Mouse (Mus musculus) kidney, adult 2 months (tissue): ENCODE measurements around the gene Nynrin. TPM values are rescaled to one million over a fixed set of nuclear protein-coding genes. Genes with fewer than 3 reads are reported as not detected.

Experiments
- DNase-seq: peaks from one replicate; pipeline ENCODE4 v3.0.0; 2021
- H3K27ac ChIP-seq: fragments of 200-500 bp; 2 replicates; pipeline ENCODE4 v1.5.1; 2012; ENCODE audit warnings: low read depth, low read length, control low read depth, inconsistent platforms; ENCODE audit not compliant: insufficient read depth
- H3K27me3 ChIP-seq: fragments of 200-500 bp; replicated peaks from 2 replicates; pipeline ENCODE4 v1.6.1; 2012; ENCODE audit warnings: mild to moderate bottlenecking, moderate library complexity, low read length, inconsistent platforms; ENCODE audit not compliant: control insufficient read depth, insufficient read depth
- H3K36me3 ChIP-seq: fragments of 200-500 bp; 2 replicates; pipeline ENCODE4 v1.6.1; 2012; ENCODE audit warnings: mild to moderate bottlenecking, moderate library complexity, low read length, inconsistent platforms; ENCODE audit not compliant: control insufficient read depth, insufficient read depth
- H3K4me1 ChIP-seq: fragments of 200-500 bp; 2 replicates; pipeline ENCODE4 v1.6.1; 2011; ENCODE audit warnings: low read length; ENCODE audit not compliant: control insufficient read depth, insufficient read depth
- H3K4me3 ChIP-seq: fragments of 200-500 bp; 2 replicates; pipeline ENCODE4 v1.5.1; 2011; ENCODE audit warnings: mild to moderate bottlenecking, low read depth, low read length, control low read depth; ENCODE audit not compliant: insufficient read depth
- CTCF ChIP-seq: fragments of 200-500 bp; conservative IDR thresholded peaks from 2 replicates; pipeline ENCODE4 v1.5.1; 2011; ENCODE audit warnings: low read depth, mild to moderate bottlenecking, control low read depth, low read length, moderate library complexity, mixed read lengths; ENCODE audit not compliant: insufficient read depth, insufficient read length
- POLR2A ChIP-seq: fragments of 200-500 bp; IDR thresholded peaks from one replicate; pipeline ENCODE4 v1.6.1; 2011; ENCODE audit warnings: low read depth, low read length, control low read depth
- WGBS: fragments of 180-500 bp; shearing (Covaris S2); methylation state at CpG from one replicate; pipeline ENCODE4 v1.1.7; 2018; 5-methylcytosine and 5-hydroxymethylcytosine counted together
- polyA plus RNA-seq: library from polyadenylated mRNA; depleted of rRNA; stranded (reverse); fragments of >200 nt; gene quantifications from 2 replicates; pipeline ENCODE4 v1.2.3, GENCODE M21; 2012

Gene Nynrin
- polyA plus RNA-seq, 1 experiment: 7.6 TPM

- peak; percentile 60 for DNase-seq
- H3K4me3 ChIP-seq: peak overlapping the region; percentile 70
- H3K27ac ChIP-seq: peak overlapping the region; percentile 1; the same call in 1 of the 2 replicates
- H3K36me3 ChIP-seq: no peaks in the 10 kb centered on the region
- peaks cover 8% of the 10 kb centered on the region; the same call in 1 of the 2 replicates for H3K4me1 ChIP-seq
- TF ChIP-seq POLR2A (no peak), CTCF (no peak)
- H3K27me3 ChIP-seq: no peaks in the 10 kb centered on the region
- WGBS: 5% methylated on average over 4 of the region's 4 CpGs
Measured at GRCm38 (mm10) chr14:55855101-55855561, 1.3 kb downstream of the Nynrin start.

GRCm38 (mm10) chr14:55857588-55857987, 3.8 kb downstream of the Nynrin start:
- no peak for TF ChIP-seq CTCF
- TF ChIP-seq POLR2A: no peak
- Histone ChIP-seq H3K27ac (no peak overlapping the region), H3K4me3 (no peak overlapping the region), H3K36me3 (no peaks in the 10 kb centered on the region), H3K27me3 (no peaks in the 10 kb centered on the region), H3K4me1 (peaks cover 8% of the 10 kb centered on the region; the same call in 1 of the 2 replicates)
- no peak for DNase-seq
- WGBS: 53% methylated on average over 4 of the region's 4 CpGs

DNA sequence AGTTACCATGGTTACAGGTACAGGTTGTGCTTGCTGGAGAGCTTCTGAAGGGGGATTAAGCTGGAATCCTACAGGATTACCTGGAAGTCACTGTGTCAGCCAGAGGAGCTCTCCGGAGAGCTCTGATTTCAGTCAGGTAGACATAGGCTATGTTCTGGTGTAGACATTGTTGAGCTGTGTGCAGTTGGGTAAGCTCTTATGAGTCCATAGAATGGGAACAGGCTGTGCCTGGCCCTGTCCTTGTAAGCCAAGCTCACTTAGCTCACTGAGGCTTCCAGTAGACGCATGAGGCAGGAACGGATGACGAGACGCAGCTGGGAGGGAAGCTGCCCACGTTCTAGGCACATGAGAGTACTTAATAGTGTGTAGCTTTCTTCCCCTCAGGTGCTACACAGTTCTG, 8.4 kb downstream of the Nynrin start:
- 69% methylated on average over 6 of the region's 6 CpGs for WGBS
- Histone ChIP-seq H3K27ac (no peak overlapping the region), H3K4me1 (no peaks in the 10 kb centered on the region), H3K36me3 (no peaks in the 10 kb centered on the region), H3K27me3 (no peaks in the 10 kb centered on the region), H3K4me3 (no peak overlapping the region)
- TF ChIP-seq POLR2A: no peak
- no peak for TF ChIP-seq CTCF
- DNase-seq: no peak

GRCm38 (mm10) chr14:55862970-55863369, 9.2 kb downstream of the Nynrin start:
- no peak for DNase-seq
- Histone ChIP-seq H3K27me3 (no peaks in the 10 kb centered on the region), H3K4me1 (no peaks in the 10 kb centered on the region), H3K36me3 (no peaks in the 10 kb centered on the region), H3K4me3 (no peak overlapping the region), H3K27ac (no peak overlapping the region)
- no peak for TF ChIP-seq POLR2A
- TF ChIP-seq CTCF: no peak
- WGBS: 89% methylated on average over 10 of the region's 10 CpGs

DNA sequence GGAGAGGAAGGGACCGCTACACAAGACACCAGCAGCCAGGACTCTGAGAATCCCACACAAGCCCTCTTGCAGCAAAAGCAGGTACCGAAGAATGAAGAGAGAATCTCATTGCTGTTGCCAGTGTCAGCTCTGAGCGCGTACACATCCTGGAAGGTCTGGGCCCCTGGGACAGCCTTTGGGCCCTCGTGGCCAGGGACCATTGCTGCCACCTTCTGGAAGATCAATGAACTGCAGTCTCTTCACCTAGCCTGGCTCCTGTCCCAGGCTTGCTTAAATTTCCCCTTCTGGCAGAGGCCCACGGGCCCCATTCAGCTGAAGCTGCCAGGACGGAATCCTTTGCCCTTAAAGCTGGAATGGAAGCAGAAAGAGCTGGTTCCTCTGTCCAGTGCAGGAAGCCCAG, 10.0 kb downstream of the Nynrin start:
- 20% methylated on average over 7 of the region's 7 CpGs for WGBS
- H3K4me1 ChIP-seq: no peaks in the 10 kb centered on the region
- peak; percentile 95 for TF ChIP-seq CTCF
- no peak for TF ChIP-seq POLR2A
- H3K27ac ChIP-seq: no peak overlapping the region
- no peaks in the 10 kb centered on the region for H3K27me3 ChIP-seq
- peak; percentile 81 for DNase-seq
- H3K4me3 ChIP-seq: no peak overlapping the region
- H3K36me3 ChIP-seq: no peaks in the 10 kb centered on the region

DNA sequence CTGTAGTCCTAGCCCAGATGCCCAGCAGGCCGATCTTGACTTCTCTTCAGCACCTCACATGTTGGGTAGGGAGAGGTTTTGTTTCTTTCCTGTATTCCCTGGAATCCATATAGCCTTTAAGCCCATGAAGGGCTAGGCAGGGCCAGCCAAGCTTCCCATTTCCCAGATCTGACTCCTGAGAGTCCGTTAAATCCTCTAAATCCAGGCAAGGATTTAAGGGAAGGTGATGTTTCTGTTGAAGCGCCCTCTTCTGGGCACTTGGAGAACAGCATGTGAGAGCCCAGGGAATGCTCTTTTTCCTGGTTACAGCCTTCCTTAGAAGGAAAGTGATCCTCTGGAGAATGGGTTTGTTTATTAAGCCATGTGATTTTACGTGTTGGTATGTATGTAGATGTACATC, 13.2 kb downstream of the Nynrin start:
- H3K4me1 ChIP-seq: no peaks in the 10 kb centered on the region
- H3K4me3 ChIP-seq: no peak overlapping the region
- no peaks in the 10 kb centered on the region for H3K36me3 ChIP-seq
- H3K27me3 ChIP-seq: no peaks in the 10 kb centered on the region
- 36% methylated on average over 4 of the region's 4 CpGs for WGBS
- peak; percentile 67 for TF ChIP-seq CTCF
- no peak for TF ChIP-seq POLR2A
- DNase-seq: peak; percentile 65
- H3K27ac ChIP-seq: no peak overlapping the region

GRCm38 (mm10) chr14:55868230-55869026, 14.6 kb downstream of the Nynrin start:
- Histone ChIP-seq H3K27ac (no peak overlapping the region), H3K4me1 (no peaks in the 10 kb centered on the region), H3K36me3 (no peaks in the 10 kb centered on the region), H3K4me3 (no peak overlapping the region), H3K27me3 (no peaks in the 10 kb centered on the region)
- TF ChIP-seq POLR2A (no peak), CTCF (no peak)
- DNase-seq: no peak
- WGBS: 85% methylated on average over 14 of the region's 14 CpGs
